Mouse (Mus musculus): ENCODE measurements around the gene Zfp598.

DNA sequence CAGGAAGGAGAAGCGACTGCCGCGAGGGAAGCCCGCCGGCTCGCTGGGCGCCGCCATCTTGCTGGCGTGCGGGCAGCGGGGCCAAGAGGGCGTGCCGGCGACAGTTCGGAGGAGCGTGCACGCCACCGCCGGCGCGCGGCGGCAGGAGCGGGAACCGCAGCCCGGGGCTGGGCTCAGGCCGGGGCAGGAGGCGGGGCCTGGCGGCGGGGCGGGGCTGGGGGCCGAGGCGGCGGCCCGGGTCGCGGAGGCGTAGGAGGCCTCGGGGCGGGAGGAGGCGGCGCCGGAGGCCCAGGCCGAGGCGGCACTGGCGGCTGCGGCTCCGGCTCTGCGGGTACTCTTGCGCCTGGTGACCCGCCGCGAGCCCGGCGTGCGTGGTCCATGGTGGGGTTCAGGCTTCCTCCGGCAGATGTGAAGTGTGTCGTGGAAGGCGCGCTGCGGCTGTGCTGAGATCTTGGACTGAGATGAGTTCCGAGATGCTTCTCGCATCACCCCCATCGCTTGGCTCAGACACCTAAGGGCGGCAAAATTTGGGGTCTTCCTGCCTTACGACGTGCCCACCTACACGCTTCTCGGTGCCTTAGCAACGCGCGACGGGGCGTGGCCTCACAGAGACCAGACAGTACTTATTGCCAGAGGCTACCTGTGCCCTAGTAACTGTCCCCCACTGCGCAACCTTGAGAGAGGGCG, 26.7 kb downstream of the Zfp598 start, which contains the start of the genes Gfer and Noxo1:
- TF ChIP-seq GATA1 (IDR thresholded peaks at IDR 0.05; ENCODE audit: borderline replicate concordance, low read length) = no peak
- no peak for TF ChIP-seq FLI1 (IDR thresholded peaks at IDR 0.05; ENCODE audit: low read length)
